Mouse (Mus musculus) MEL (cell line): ENCODE results near the gene Ergic2. TPM values are rescaled to one million over a fixed set of nuclear protein-coding genes. Genes with fewer than 3 reads are reported as not detected.
A peak's percentile ranks its signal among the peaks of the same experiment; 100 is the strongest.

Source experiments
- DNase-seq: peaks from one replicate; pipeline ENCODE4 v3.0.0; 2011; ENCODE audit warnings: low read depth, low spot score
- H3K27ac ChIP-seq: 2 replicates; pipeline ENCODE4 v1.5.1; 2012; ENCODE audit warnings: low read depth, mild to moderate bottlenecking, control low read depth, low read length, moderate library complexity; ENCODE audit not compliant: control insufficient read depth
- H3K27me3 ChIP-seq, 2 experiments: fragments of 150-350 bp in 1 of 2; sonication (generic) in 1 of 2; 2 replicates each; pipeline ENCODE4 v1.6.1; 2012; ENCODE audit warnings: low read length in 2 of 2, mild to moderate bottlenecking in 2 of 2, improper control_type of control experiment in 1 of 2, moderate library complexity in 1 of 2; ENCODE audit not compliant: insufficient read depth in 2 of 2, control insufficient read depth in 1 of 2
- H3K36me3 ChIP-seq, 2 experiments: 2 replicates each; pipeline ENCODE4 v1.6.1; 2012 to 2014; ENCODE audit warnings: low read length in 2 of 2, improper control_type of control experiment in 1 of 2, inconsistent platforms in 1 of 2, mild to moderate bottlenecking in 1 of 2; ENCODE audit not compliant: insufficient read depth in 2 of 2, control insufficient read depth in 1 of 2
- H3K4me1 ChIP-seq, 2 experiments: fragments of 150-350 bp in 1 of 2; sonication (generic) in 1 of 2; 2 replicates each; pipeline ENCODE4 v1.6.1; 2012; ENCODE audit warnings: low read length in 2 of 2, improper control_type of control experiment in 1 of 2, mild to moderate bottlenecking in 1 of 2; ENCODE audit not compliant: insufficient read depth in 2 of 2, control insufficient read depth in 1 of 2
- H3K4me3 ChIP-seq, 2 experiments: fragments of 150-350 bp in 1 of 2; sonication (generic) in 1 of 2; 2 replicates each; pipeline ENCODE4 v1.5.1; 2012; ENCODE audit warnings: low read depth in 2 of 2, low read length in 2 of 2, mild to moderate bottlenecking in 2 of 2, moderate library complexity in 2 of 2, control low read depth in 1 of 2, improper control_type of control experiment in 1 of 2; ENCODE audit not compliant: control insufficient read depth in 1 of 2, insufficient read depth in 1 of 2
- H3K79me2 ChIP-seq: 2 replicates; pipeline ENCODE4 v1.6.1; 2012; ENCODE audit warnings: mild to moderate bottlenecking, low read length, moderate library complexity; ENCODE audit not compliant: control insufficient read depth, poor library complexity, insufficient read depth
- H3K9ac ChIP-seq: 2 replicates; pipeline ENCODE4 v1.6.1; 2012; ENCODE audit warnings: low read depth, mild to moderate bottlenecking, control low read depth, low read length, moderate library complexity; ENCODE audit not compliant: control insufficient read depth, poor library complexity, severe bottlenecking
- H3K9me3 ChIP-seq: fragments of 150-350 bp; sonication (generic); replicated peaks from 2 replicates; pipeline ENCODE4 v1.6.1; 2012; ENCODE audit warnings: mild to moderate bottlenecking, low read length, improper control_type of control experiment, moderate library complexity; ENCODE audit not compliant: insufficient read depth
- BHLHE40 ChIP-seq: IDR thresholded peaks from 2 replicates; pipeline ENCODE4 v1.6.1; 2012; ENCODE audit warnings: low read depth, mild to moderate bottlenecking, inconsistent platforms, low read length, improper control_type of control experiment, borderline replicate concordance
- CHD1 ChIP-seq: IDR thresholded peaks from 2 replicates; pipeline ENCODE4 v1.6.1; 2012; ENCODE audit warnings: low read depth, mild to moderate bottlenecking, inconsistent platforms, low read length, improper control_type of control experiment
- CHD2 ChIP-seq: IDR thresholded peaks from 2 replicates; pipeline ENCODE4 v1.6.1; 2011; ENCODE audit warnings: low read length, improper control_type of control experiment
- CTCF ChIP-seq, 3 experiments: IDR thresholded peaks in 2 of 3; conservative IDR thresholded peaks in 1 of 3; 2 replicates each; pipeline ENCODE4 v1.5.1; 2011 to 2012; ENCODE audit warnings: low read length in 3 of 3, low read depth in 2 of 3, mild to moderate bottlenecking in 2 of 3, improper control_type of control experiment in 1 of 3, inconsistent platforms in 1 of 3, mixed read lengths in 1 of 3, moderate library complexity in 1 of 3; ENCODE audit not compliant: control insufficient read depth in 1 of 3, insufficient read depth in 1 of 3, poor library complexity in 1 of 3, severe bottlenecking in 1 of 3
- E2F4 ChIP-seq: IDR thresholded peaks from 2 replicates; pipeline ENCODE4 v1.6.1; 2011; ENCODE audit warnings: low read depth, low read length, improper control_type of control experiment, borderline replicate concordance
- ELF1 ChIP-seq: IDR thresholded peaks from 2 replicates; pipeline ENCODE4 v1.6.1; 2014; ENCODE audit warnings: low read depth, mild to moderate bottlenecking, inconsistent platforms, low read length, improper control_type of control experiment, moderate library complexity
- EP300 ChIP-seq, 2 experiments: IDR thresholded peaks; 2 replicates each; pipeline ENCODE4 v1.6.1; 2011; ENCODE audit warnings: improper control_type of control experiment in 2 of 2, low read length in 2 of 2, low read depth in 1 of 2, mild to moderate bottlenecking in 1 of 2
- ETS1 ChIP-seq: IDR thresholded peaks from 2 replicates; pipeline ENCODE4 v1.6.1; 2012; ENCODE audit warnings: low read depth, mild to moderate bottlenecking, inconsistent platforms, low read length, improper control_type of control experiment, moderate library complexity
- GABPA ChIP-seq: IDR thresholded peaks from 2 replicates; pipeline ENCODE4 v1.6.1; 2012; ENCODE audit warnings: low read depth, mild to moderate bottlenecking, inconsistent platforms, low read length, improper control_type of control experiment, moderate library complexity
- HCFC1 ChIP-seq: IDR thresholded peaks from 2 replicates; pipeline ENCODE4 v1.6.1; 2012; ENCODE audit warnings: low read depth, mild to moderate bottlenecking, inconsistent platforms, low read length, improper control_type of control experiment, moderate library complexity
- JUND ChIP-seq: IDR thresholded peaks from 2 replicates; pipeline ENCODE4 v1.6.1; 2011; ENCODE audit warnings: low read depth, mild to moderate bottlenecking, improper control_type of control experiment, low read length
- KAT2A ChIP-seq: conservative IDR thresholded peaks from 2 replicates; pipeline ENCODE4 v1.6.1; 2012; ENCODE audit warnings: low read depth, low read length, improper control_type of control experiment, inconsistent platforms
- MAFK ChIP-seq: IDR thresholded peaks from 2 replicates; pipeline ENCODE4 v1.6.1; 2011; ENCODE audit warnings: low read depth, mild to moderate bottlenecking, low read length, improper control_type of control experiment, borderline replicate concordance
- MAZ ChIP-seq: IDR thresholded peaks from 2 replicates; pipeline ENCODE4 v1.6.1; 2012; ENCODE audit warnings: low read depth, mild to moderate bottlenecking, inconsistent platforms, low read length, improper control_type of control experiment
- MEF2A ChIP-seq: IDR thresholded peaks from 2 replicates; pipeline ENCODE4 v1.6.1; 2014; ENCODE audit warnings: low read depth, mild to moderate bottlenecking, inconsistent platforms, low read length, improper control_type of control experiment; ENCODE audit not compliant: poor library complexity, insufficient replicate concordance, severe bottlenecking; ENCODE audit errors: extremely low read depth
- MXI1 ChIP-seq: IDR thresholded peaks from 2 replicates; pipeline ENCODE4 v1.6.1; 2011; ENCODE audit warnings: mild to moderate bottlenecking, low read depth, low read length, improper control_type of control experiment
- MYB ChIP-seq: IDR thresholded peaks from 2 replicates; pipeline ENCODE4 v1.6.1; 2011; ENCODE audit warnings: mild to moderate bottlenecking, low read depth, low read length, improper control_type of control experiment
- MYC ChIP-seq: IDR thresholded peaks from 2 replicates; pipeline ENCODE4 v1.6.1; 2011; ENCODE audit warnings: low read depth, mild to moderate bottlenecking, low read length, improper control_type of control experiment, moderate library complexity
- NRF1 ChIP-seq: IDR thresholded peaks from 2 replicates; pipeline ENCODE4 v1.6.1; 2014; ENCODE audit warnings: low read depth, mild to moderate bottlenecking, inconsistent platforms, low read length, improper control_type of control experiment, moderate library complexity; ENCODE audit not compliant: poor library complexity, insufficient read depth, severe bottlenecking
- POLR2A ChIP-seq, 2 experiments: IDR thresholded peaks; 2 replicates each; pipeline ENCODE4 v1.6.1; 2011 to 2012; ENCODE audit warnings: low read length in 2 of 2, mild to moderate bottlenecking in 2 of 2, control low read depth in 1 of 2, improper control_type of control experiment in 1 of 2, low read depth in 1 of 2, moderate library complexity in 1 of 2; ENCODE audit not compliant: control insufficient read depth in 1 of 2, insufficient read depth in 1 of 2, poor library complexity in 1 of 2
- POLR2AphosphoS2 ChIP-seq: IDR thresholded peaks from 2 replicates; pipeline ENCODE4 v1.6.1; 2011; ENCODE audit warnings: low read length, improper control_type of control experiment
- POLR2AphosphoS5 ChIP-seq: IDR thresholded peaks from 2 replicates; pipeline ENCODE4 v1.6.1; 2012; ENCODE audit warnings: low read depth, borderline replicate concordance, mild to moderate bottlenecking, inconsistent platforms, low read length, moderate library complexity, mixed read lengths
- RAD21 ChIP-seq: IDR thresholded peaks from 2 replicates; pipeline ENCODE4 v1.6.1; 2011; ENCODE audit warnings: mild to moderate bottlenecking, low read depth, low read length, improper control_type of control experiment
- RCOR1 ChIP-seq: IDR thresholded peaks from 2 replicates; pipeline ENCODE4 v1.6.1; 2012; ENCODE audit warnings: low read depth, mild to moderate bottlenecking, inconsistent platforms, low read length, improper control_type of control experiment
- SIN3A ChIP-seq: IDR thresholded peaks from 2 replicates; pipeline ENCODE4 v1.6.1; 2012; ENCODE audit warnings: low read length, improper control_type of control experiment, inconsistent platforms
- TAL1 ChIP-seq: IDR thresholded peaks from 2 replicates; pipeline ENCODE4 v1.6.1; 2012; ENCODE audit warnings: mild to moderate bottlenecking, inconsistent platforms, low read length, moderate library complexity, mixed read lengths
- TBP ChIP-seq: IDR thresholded peaks from 2 replicates; pipeline ENCODE4 v1.8.0; 2011; ENCODE audit warnings: low read depth, low read length, improper control_type of control experiment
- TCF12 ChIP-seq: IDR thresholded peaks from 2 replicates; pipeline ENCODE4 v1.6.1; 2014; ENCODE audit warnings: low read depth, mild to moderate bottlenecking, inconsistent platforms, low read length, improper control_type of control experiment, moderate library complexity
- UBTF ChIP-seq: IDR thresholded peaks from 2 replicates; pipeline ENCODE4 v1.6.1; 2012; ENCODE audit warnings: low read depth, mild to moderate bottlenecking, inconsistent platforms, low read length, improper control_type of control experiment, moderate library complexity, borderline replicate concordance; ENCODE audit not compliant: insufficient read depth
- USF1 ChIP-seq: IDR thresholded peaks from 2 replicates; pipeline ENCODE4 v1.6.1; 2014; ENCODE audit warnings: low read depth, mild to moderate bottlenecking, inconsistent platforms, low read length, improper control_type of control experiment, moderate library complexity
- USF2 ChIP-seq, 2 experiments: IDR thresholded peaks; 2 replicates each; pipeline ENCODE4 v1.6.1; 2011 to 2012; ENCODE audit warnings: improper control_type of control experiment in 2 of 2, low read length in 2 of 2, borderline replicate concordance in 1 of 2, inconsistent platforms in 1 of 2, low read depth in 1 of 2, mild to moderate bottlenecking in 1 of 2; ENCODE audit not compliant: insufficient read depth in 1 of 2
- ZC3H11A ChIP-seq: IDR thresholded peaks from 2 replicates; pipeline ENCODE4 v1.6.1; 2012; ENCODE audit warnings: low read depth, mild to moderate bottlenecking, inconsistent platforms, low read length, improper control_type of control experiment
- ZMIZ1 ChIP-seq: IDR thresholded peaks from 2 replicates; pipeline ENCODE4 v1.6.1; 2012; ENCODE audit warnings: low read depth, mild to moderate bottlenecking, inconsistent platforms, low read length, improper control_type of control experiment, moderate library complexity
- ZNF384 ChIP-seq: IDR thresholded peaks from 2 replicates; pipeline ENCODE4 v1.6.1; 2012; ENCODE audit warnings: low read depth, mild to moderate bottlenecking, inconsistent platforms, low read length, improper control_type of control experiment
- polyA plus RNA-seq, 2 experiments: library from polyadenylated mRNA; stranded (reverse) in 1 of 2; unstranded in 1 of 2; fragments of >175 nt in 1 of 2; fragments of >200 nt in 1 of 2; gene quantifications; 2 replicates each; pipeline versions ENCODE4 v1.2.1 to v1.2.4; 2012; ENCODE audit warnings: low replicate concordance in 2 of 2, low read depth in 1 of 2; ENCODE audit not compliant: insufficient read length in 2 of 2, insufficient read depth in 1 of 2, missing spikeins in 1 of 2
- total RNA-seq: library from RNA; depleted of rRNA; stranded (reverse); fragments of 300-350 nt; gene quantifications from 2 replicates; pipeline ENCODE4 v1.2.3, GENCODE M21; 2012; rRNA removed

The Ergic2 gene
- total RNA-seq (81.0 and 84.9 TPM in 2 replicates), polyA plus RNA-seq (10 to 100 TPM in 1 of 2 experiments, not detected in 1; 41.8 TPM)

DNA sequence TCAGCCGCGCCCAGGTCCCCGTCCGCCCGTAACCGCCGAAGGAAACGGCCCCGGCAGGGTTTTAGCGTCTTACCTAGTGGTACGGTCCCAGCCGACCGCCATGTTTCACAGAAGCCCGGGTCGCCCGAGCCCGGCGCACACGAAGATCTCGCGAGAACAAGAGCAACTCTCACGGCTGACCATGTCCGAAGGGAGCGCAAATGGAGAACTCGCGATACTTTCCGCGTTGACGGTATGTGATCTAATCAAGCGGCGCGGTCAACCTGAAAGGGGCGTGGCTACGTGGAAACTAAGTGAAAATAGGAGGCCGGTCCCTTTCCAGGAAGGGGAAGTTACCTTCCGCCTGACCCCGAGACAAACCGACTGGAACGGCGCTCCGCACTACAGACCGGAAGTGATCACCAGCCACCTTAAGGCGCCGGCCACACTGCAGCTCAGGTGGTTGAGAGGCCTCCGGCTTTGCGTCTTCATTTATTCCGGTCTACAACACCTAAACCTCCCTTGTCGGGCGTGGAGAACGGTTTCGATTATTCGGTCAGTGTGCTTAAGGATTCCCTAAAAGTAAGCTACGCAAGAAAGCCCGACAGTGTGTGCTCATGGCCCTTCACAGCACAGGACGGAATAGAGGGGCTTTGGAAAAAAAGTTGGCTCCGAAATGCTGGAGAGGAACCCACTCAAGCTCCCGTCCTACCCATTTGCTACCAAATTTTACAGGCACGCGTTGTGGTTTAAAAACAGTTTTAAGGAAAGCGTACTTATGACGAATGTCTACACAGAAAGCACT, at the start of gene Ergic2:
Gene Ergic2 (minus strand): TSS at position 478 of the 784 bp plus-strand sequence.
- DNase-seq: peak; percentile 100
- Histone ChIP-seq H3K36me3 (peaks cover 2 to 24% of the 10 kb centered on the region in 2 experiments; a peak in 3 of 4 replicates), H3K27ac (peak within 1 kb of the TSS; percentile 75), H3K9me3 (no peaks in the 10 kb centered on the region), H3K4me3 (peak within 1 kb of the TSS; percentile 88 to 90), H3K4me1 (peaks cover 0 to 6% of the 10 kb centered on the region in 2 experiments; a peak in 2 of 4 replicates), H3K79me2 (peaks cover 45% of the 10 kb centered on the region), H3K9ac (peak within 1 kb of the TSS; percentile 89), H3K27me3 (no peaks in the 10 kb centered on the region)
- TF ChIP-seq TBP (peak; percentile 79), MYB (peak; percentile 78), ELF1 (peak; percentile 92), EP300 (IDR thresholded peaks at IDR 0.05; ENCODE audit: low read depth in 1 of 2, low read length in 2 of 2) (peak; percentile 11 to 46; a peak in 2 of 4 replicates), BHLHE40 (no peak), JUND (no peak), E2F4 (no peak), MXI1 (peak; percentile 68), RAD21 (no peak), RCOR1 (no peak), ZNF384 (no peak), ETS1 (0 out of 2 replicates have a peak, but pooled peaks have one; percentile 40), USF2 (IDR thresholded peaks at IDR 0.05; ENCODE audit: borderline replicate concordance in 1 of 2, insufficient read depth in 1 of 2, low read depth in 1 of 2, low read length in 2 of 2) (no peak), ZMIZ1 (peak; percentile 78; the same call in 1 of the 2 replicates), MEF2A (no peak), CTCF (IDR thresholded peaks at IDR 0.05 in 2 of 3, conservative IDR thresholded peaks at IDR 0.05 in 1 of 3; ENCODE audit: control insufficient read depth in 1 of 3, insufficient read depth in 1 of 3, low read depth in 2 of 3, low read length in 3 of 3, poor library complexity in 1 of 3, severe bottlenecking in 1 of 3) (no peak), ZC3H11A (no peak), POLR2AphosphoS2 (peak; percentile 93), KAT2A (peak; percentile 52; the same call in 1 of the 2 replicates), TAL1 (no peak), TCF12 (peak; percentile 50), NRF1 (no peak), SIN3A (peak; percentile 83), GABPA (no peak), HCFC1 (peak; percentile 90), POLR2AphosphoS5 (no peak), MAZ (peak; percentile 47; the same call in 1 of the 2 replicates), USF1 (no peak; the same call in 1 of the 2 replicates), CHD2 (peak; percentile 97), MAFK (no peak), UBTF (no peak), POLR2A (IDR thresholded peaks at IDR 0.05; ENCODE audit: control insufficient read depth in 1 of 2, insufficient read depth in 1 of 2, low read depth in 1 of 2, low read length in 2 of 2, poor library complexity in 1 of 2) (peak; percentile 94 to 97), CHD1 (no peak; the same call in 1 of the 2 replicates), MYC (peak; percentile 89)
